Mouse (Mus musculus) 3134 (cell line): ENCODE data around the gene Prdm5.

Source experiments
- DNase-seq: peaks from one replicate; pipeline ENCODE4 v3.0.0-alpha.2; 2011; ENCODE audit warnings: low spot score; ENCODE audit not compliant: insufficient read length; ENCODE audit errors: extremely low read depth

The Prdm5 gene

DNA sequence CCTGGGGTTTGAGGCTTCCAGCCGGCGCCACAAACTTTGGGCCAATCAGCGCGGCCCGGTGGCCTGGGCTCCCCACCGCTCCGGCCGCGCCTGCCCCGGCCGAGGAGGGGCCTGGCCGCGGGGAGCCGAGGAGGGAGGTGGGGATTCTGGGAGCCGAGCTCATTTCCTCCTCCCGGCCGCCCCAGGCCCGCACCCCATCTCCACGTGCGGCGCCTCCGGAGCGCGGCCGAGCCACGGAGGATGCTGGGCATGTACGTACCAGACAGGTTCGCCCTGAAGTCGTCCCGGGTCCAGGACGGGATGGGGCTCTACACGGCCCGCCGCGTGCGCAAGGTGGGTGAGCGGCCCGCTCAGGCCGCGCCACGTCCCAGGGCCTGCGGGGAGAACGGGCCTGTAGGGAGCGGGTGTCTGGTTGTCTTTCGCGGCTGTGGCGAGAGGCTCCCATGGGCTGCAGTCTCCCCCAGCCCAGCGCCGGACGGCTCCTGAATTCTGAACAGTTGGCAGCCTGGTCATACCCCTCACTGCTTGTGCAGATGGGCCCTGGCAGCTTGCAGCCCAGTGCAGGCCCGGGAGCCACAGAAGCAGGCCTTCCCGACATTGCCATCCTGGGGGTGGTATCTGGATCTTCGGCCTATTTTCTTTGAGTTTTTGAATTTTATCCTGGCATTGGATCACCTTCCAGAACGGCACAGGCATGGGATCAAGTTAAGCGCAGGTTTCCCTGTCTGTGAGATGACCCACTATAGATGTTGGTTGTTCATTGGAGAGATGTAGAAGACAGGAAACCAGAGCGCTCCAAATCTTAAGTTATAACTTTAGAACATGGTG lies at the start of gene Prdm5:
Prdm5 (plus strand) TSS at position 128 of the 828 bp plus-strand sequence.
- DNase-seq: peak; percentile 4

DNA sequence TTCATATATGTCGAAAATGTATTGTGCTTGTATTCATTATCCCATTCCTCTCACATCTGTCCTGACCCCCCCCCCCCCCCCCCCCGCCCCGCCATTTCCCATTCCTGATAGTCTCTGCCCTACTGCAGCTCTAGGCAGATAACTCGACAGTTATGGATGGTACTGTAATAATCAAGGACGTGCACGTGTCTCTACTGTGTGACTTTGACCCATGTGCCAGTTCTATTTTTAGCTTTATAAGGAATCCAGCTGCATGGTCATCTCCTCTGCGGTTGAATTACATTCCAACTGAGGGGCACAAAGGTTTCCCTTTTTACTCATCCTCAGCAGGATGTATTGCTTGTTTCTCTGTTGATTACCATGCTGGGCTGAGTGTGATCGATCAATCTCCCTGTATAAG lies 39.3 kb upstream of the Prdm5 start:
- DNase-seq: no peak

- no peak for DNase-seq
Measured at GRCm38 (mm10) chr6:65743144-65743870, 35.5 kb upstream of the Prdm5 start.

DNA sequence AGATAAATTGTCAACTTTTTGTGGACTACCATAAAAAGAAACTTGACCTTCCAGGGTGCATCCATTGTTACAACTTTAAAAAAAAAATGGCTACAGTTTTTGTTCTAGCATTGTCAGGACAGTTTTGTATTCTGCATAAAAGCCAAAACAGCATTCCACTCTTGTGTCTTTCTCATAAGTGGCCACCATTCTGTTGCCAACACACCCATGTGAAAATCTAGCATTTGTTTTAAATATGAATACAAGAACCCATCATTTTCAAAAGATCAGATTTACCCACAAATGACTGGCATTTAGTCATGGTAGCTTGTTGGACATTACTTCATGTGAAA lies 35.0 kb upstream of the Prdm5 start:
- DNase-seq: no peak

GRCm38 (mm10) chr6:65758214-65758613 lies 20.6 kb upstream of the Prdm5 start:
- no peak for DNase-seq

DNA sequence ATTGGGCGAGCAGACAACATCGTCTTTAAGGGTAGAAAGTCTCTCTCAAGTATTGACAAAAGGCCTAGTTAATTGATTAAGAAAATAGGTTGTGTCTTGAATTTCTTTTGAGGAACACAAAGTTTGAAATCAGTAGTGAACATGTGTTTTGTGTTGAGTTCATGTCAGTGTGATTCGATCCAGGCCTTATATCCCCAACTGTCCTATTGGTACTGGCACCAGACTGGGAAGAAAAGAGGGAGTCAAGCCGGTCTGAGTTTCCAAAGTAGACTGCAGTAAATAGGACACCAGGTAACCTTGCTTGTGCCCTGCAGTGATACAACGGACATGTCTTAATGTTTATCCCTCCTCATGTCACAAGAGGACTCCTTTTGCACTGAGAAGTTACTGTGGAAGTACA lies 19.6 kb upstream of the Prdm5 start:
- no peak for DNase-seq

DNA sequence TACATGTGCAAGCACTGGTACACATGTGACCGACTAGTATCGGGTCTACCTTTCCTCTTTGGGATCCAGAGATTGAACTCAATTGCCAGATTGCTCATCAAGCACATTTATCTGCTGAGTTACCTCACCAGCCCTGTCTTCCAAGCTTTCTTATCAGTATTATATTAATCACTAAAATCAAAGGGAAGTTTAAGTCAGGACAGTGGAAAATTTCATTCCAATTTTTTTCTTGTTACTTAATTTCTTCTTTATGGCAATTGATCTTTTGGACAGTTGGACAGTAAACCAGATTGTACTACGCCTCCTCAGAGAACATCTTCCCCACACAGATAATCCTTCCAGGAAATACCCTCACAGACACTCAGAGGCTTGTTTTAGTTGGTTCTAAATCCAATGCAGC lies 18.7 kb upstream of the Prdm5 start:
- DNase-seq: no peak

- DNase-seq: no peak
Measured at GRCm38 (mm10) chr6:65764459-65764858, 14.3 kb upstream of the Prdm5 start.

GRCm38 (mm10) chr6:65765057-65765456 lies 13.7 kb upstream of the Prdm5 start:
- DNase-seq: no peak

GRCm38 (mm10) chr6:65765752-65766397 lies 12.9 kb upstream of the Prdm5 start:
- DNase-seq: no peak

DNA sequence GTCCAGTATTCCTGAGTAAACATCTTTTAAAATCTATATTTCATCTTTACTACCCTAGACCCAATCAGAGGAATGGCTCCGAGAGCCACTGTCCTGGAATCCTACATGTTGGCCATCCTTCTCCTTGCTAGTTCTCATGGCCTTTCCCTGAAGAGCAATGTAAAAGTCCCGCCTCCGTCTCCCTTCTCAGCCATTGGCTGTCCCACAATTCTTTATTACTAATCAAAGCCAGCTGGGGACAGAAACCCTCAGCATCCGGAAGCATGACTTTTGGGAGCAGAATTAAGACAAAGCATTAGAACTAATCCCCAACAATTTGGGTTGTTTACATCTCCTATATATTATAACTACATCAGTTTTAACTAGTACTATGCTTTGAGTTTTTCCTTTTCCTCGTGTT lies 10.9 kb upstream of the Prdm5 start:
- DNase-seq: no peak

DNA sequence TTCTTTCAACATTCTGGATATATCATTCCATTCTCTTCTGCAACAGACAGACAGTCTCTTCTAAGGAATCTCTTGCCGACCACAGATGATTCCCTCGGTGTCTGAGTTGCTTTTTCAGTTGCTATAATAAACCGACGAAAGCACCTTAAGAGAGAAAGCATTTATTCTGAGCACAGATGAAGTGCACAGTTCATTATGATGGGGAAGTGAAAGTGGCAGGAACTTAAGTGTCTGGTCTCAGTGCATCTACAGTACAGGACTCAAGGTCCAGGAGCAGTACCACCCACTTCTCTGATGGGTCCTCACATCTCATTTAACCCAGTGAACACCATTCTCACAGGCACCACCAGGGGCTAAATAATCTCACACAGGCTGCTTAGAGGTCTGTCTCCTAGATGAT lies 5.2 kb upstream of the Prdm5 start:
- DNase-seq: no peak

DNA sequence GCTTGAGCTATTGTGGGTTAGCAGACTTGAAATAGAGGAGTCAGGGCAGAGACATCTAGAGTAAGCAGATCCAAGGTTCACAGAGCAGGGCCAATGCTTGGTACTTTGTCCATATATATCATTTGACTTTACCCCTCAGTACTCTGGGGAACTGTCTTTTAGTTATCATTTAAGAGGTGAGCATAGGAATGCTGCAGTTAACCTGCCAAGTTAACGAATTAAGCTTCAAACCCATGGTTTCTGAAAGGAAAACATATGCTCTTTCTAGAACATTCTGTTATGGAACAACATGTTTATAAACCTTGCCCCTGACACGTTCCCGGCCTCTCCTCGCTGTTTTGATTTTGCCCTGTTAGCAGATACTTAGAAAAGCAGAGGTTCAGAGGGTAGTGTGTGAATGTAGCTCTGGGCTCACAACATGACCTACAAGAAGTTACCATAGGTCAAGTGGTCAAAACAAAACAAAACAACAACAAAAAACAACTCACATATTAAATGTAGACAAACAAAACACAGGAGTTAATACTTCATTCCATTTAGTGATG lies 973 bp downstream of the Prdm5 start:
- DNase-seq: no peak

GRCm38 (mm10) chr6:65781441-65781840 lies 2.7 kb downstream of the Prdm5 start:
- no peak for DNase-seq

- DNase-seq: no peak
Measured at GRCm38 (mm10) chr6:65783670-65784069, 4.9 kb downstream of the Prdm5 start.

DNA sequence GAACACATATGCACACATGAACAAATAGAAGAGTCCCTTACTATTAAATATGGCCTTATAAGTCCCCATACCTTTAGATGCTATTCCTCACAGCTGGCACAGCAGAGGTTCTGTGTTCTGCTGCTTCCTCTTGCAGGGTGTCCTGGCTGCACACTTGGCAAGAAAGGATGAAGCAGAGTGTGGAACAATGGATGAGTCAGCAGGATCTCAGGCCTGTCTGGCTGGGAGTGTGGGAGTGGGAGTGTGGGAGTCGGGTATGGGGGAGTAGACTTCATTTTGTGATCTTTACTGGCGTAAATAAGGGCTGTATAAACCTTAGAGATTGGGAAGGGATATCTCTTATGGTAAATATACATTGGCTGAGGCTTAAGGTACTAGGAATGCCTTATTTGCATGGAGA lies 14.1 kb downstream of the Prdm5 start:
- no peak for DNase-seq

GRCm38 (mm10) chr6:65796552-65796951 lies 17.8 kb downstream of the Prdm5 start:
- DNase-seq: no peak

DNA sequence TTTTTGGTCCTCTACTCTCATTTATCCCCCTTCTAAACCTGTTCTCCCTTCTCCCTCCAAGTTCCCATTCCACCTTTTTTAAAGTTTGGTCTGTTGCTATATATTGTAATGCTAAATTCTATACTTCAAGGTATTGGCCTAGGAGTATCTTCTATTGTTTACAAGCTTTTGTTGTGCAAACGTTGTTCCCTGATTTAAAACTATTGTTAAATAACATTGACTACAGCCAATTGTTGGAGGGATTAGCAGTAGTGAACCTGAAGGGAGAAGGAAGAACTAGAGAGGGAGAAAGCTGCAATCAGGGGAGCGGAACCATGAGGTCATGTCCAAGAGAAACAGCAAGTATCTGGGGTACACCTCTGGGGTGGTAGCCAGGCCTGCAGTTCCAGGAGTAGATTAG lies 18.5 kb downstream of the Prdm5 start:
- no peak for DNase-seq

DNA sequence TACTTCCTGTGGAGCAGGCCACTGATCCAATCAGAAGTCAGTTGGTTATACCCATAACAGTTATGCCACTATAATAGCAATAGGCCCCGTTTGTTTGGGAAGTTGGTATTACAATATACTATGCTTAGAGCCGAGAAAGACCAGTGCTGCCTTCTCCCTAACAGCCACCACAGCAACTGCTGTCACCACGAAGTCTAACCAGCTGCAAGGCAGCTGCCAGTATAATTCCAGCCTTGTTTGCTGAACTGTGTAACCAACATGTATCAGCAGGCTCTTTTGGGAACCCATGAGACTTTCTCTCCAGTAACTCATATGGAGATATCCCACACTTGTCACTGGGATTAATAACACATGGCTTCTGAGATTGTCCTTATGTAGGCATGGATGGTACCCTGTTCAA lies 19.6 kb downstream of the Prdm5 start:
- DNase-seq: no peak

- no peak for DNase-seq
Measured at GRCm38 (mm10) chr6:65811685-65812084, 32.9 kb downstream of the Prdm5 start.

GRCm38 (mm10) chr6:65818039-65818747 lies 39.4 kb downstream of the Prdm5 start:
- no peak for DNase-seq
